Mouse (Mus musculus): ENCODE measurements around the gene Dpf2. TPM values are rescaled to one million over a fixed set of nuclear protein-coding genes. Genes with fewer than 3 reads are reported as not detected.

The Dpf2 gene
- 61.7 and 77.4 TPM in 2 replicates for total RNA-seq (2014; rRNA removed)
- 69.5 and 70.2 TPM in 2 replicates for polyA plus RNA-seq (2015; fragmentation: Nextera tagmentation; extraction: Ambion mirVana)

GRCm38 (mm10) chr19:5913007-5913719 lies at the start of gene Dpf2:
TSS of gene Dpf2 (minus strand) at chr19:5913010.
- Histone ChIP-seq H3K9me3 (ENCODE audit: low read length) (no peaks in the 10 kb centered on the region), H3K27ac (peak within 1 kb of the TSS; percentile 89), H3K4me2 (ENCODE audit: low read depth, low read length) (peak within 1 kb of the TSS; percentile 69), H3K4me1 (ENCODE audit: insufficient read depth, low read length) (peaks cover 19% of the 10 kb centered on the region), H3K36me3 (ENCODE audit: insufficient read depth, low read length) (peaks cover 14% of the 10 kb centered on the region), H3K27me3 (ENCODE audit: insufficient read depth, low read length) (no peaks in the 10 kb centered on the region), H3K4me3 (ENCODE audit: low read length) (peak within 1 kb of the TSS; percentile 97), H3K9ac (replicated peaks; ENCODE audit: low read length) (peak within 1 kb of the TSS; percentile 94)
- no peak; the same call in 1 of the 2 replicates for ATAC-seq
- 20% methylated on average over 13 of the region's 13 CpGs for WGBS
- no peak; the same call in 1 of the 2 replicates for TF ChIP-seq CTCF (IDR thresholded peaks at IDR 0.05; ENCODE audit: low read depth)
- no peak for DNase-seq (ENCODE audit: low spot score)

GRCm38 (mm10) chr19:5957371-5957770 lies 44.6 kb upstream of the Dpf2 start:
- H3K4me2 ChIP-seq (ENCODE audit: low read depth, low read length) = no peak overlapping the region
- TF ChIP-seq CTCF (IDR thresholded peaks at IDR 0.05; ENCODE audit: low read depth) = no peak
- no peak overlapping the region for H3K9ac ChIP-seq (replicated peaks; ENCODE audit: low read length)
- no peaks in the 10 kb centered on the region for H3K4me1 ChIP-seq (ENCODE audit: insufficient read depth, low read length)
- DNase-seq (ENCODE audit: low spot score) (no peak), ATAC-seq (no peak)
- no peaks in the 10 kb centered on the region for H3K27me3 ChIP-seq (ENCODE audit: insufficient read depth, low read length)
- H3K36me3 ChIP-seq (ENCODE audit: insufficient read depth, low read length) = no peaks in the 10 kb centered on the region
- H3K27ac ChIP-seq = no peak overlapping the region
- H3K4me3 ChIP-seq (ENCODE audit: low read length) = no peak overlapping the region
- no peaks in the 10 kb centered on the region for H3K9me3 ChIP-seq (ENCODE audit: low read length)
- 92% methylated on average over 5 of the region's 5 CpGs for WGBS

GRCm38 (mm10) chr19:5956685-5957084 lies 43.9 kb upstream of the Dpf2 start:
- H3K9ac ChIP-seq (replicated peaks; ENCODE audit: low read length) = no peak overlapping the region
- H3K4me1 ChIP-seq (ENCODE audit: insufficient read depth, low read length) = no peaks in the 10 kb centered on the region
- ATAC-seq = peak; percentile 43; the same call in 1 of the 2 replicates
- no peak overlapping the region for H3K27ac ChIP-seq
- peaks cover 3% of the 10 kb centered on the region; the same call in 1 of the 2 replicates for H3K36me3 ChIP-seq (ENCODE audit: insufficient read depth, low read length)
- H3K27me3 ChIP-seq (ENCODE audit: insufficient read depth, low read length) = no peaks in the 10 kb centered on the region
- no peak overlapping the region for H3K4me3 ChIP-seq (ENCODE audit: low read length)
- no peaks in the 10 kb centered on the region for H3K9me3 ChIP-seq (ENCODE audit: low read length)
- no peak overlapping the region for H3K4me2 ChIP-seq (ENCODE audit: low read depth, low read length)
- peak; percentile 79 for DNase-seq (ENCODE audit: low spot score)
- WGBS = 19% methylated on average over 3 of the region's 3 CpGs
- TF ChIP-seq CTCF (IDR thresholded peaks at IDR 0.05; ENCODE audit: low read depth) = peak; percentile 87

- H3K4me1 ChIP-seq (ENCODE audit: insufficient read depth, low read length) = no peaks in the 10 kb centered on the region
- no peak overlapping the region for H3K9ac ChIP-seq (replicated peaks; ENCODE audit: low read length)
- peaks cover 4% of the 10 kb centered on the region; the same call in 1 of the 2 replicates for H3K36me3 ChIP-seq (ENCODE audit: insufficient read depth, low read length)
- no peak for ATAC-seq
- no peak for DNase-seq (ENCODE audit: low spot score)
- no peaks in the 10 kb centered on the region for H3K27me3 ChIP-seq (ENCODE audit: insufficient read depth, low read length)
- no peak overlapping the region for H3K4me3 ChIP-seq (ENCODE audit: low read length)
- no peak for TF ChIP-seq CTCF (IDR thresholded peaks at IDR 0.05; ENCODE audit: low read depth)
- H3K27ac ChIP-seq = no peak overlapping the region
- 90% methylated on average over 28 of the region's 28 CpGs for WGBS
- H3K4me2 ChIP-seq (ENCODE audit: low read depth, low read length) = no peak overlapping the region
- no peaks in the 10 kb centered on the region for H3K9me3 ChIP-seq (ENCODE audit: low read length)
Observed at GRCm38 (mm10) chr19:5955704-5956670, 43.2 kb upstream of the Dpf2 start.

GRCm38 (mm10) chr19:5954936-5955335 lies 42.1 kb upstream of the Dpf2 start:
- no peak overlapping the region for H3K27ac ChIP-seq
- ATAC-seq = no peak
- no peak for TF ChIP-seq CTCF (IDR thresholded peaks at IDR 0.05; ENCODE audit: low read depth)

GRCm38 (mm10) chr19:5954031-5954710 lies 41.4 kb upstream of the Dpf2 start:
- peaks cover 9% of the 10 kb centered on the region; the same call in 1 of the 2 replicates for H3K36me3 ChIP-seq (ENCODE audit: insufficient read depth, low read length)

More at GRCm38 (mm10) chr19:5954936-5955335, 42.1 kb upstream of the Dpf2 start:
- Histone ChIP-seq H3K36me3 (ENCODE audit: insufficient read depth, low read length) (peaks cover 9% of the 10 kb centered on the region; the same call in 1 of the 2 replicates), H3K4me2 (ENCODE audit: low read depth, low read length) (no peak overlapping the region), H3K9ac (replicated peaks; ENCODE audit: low read length) (no peak overlapping the region), H3K27me3 (ENCODE audit: insufficient read depth, low read length) (no peaks in the 10 kb centered on the region), H3K4me1 (ENCODE audit: insufficient read depth, low read length) (no peaks in the 10 kb centered on the region), H3K9me3 (ENCODE audit: low read length) (no peaks in the 10 kb centered on the region), H3K4me3 (ENCODE audit: low read length) (no peak overlapping the region)
- DNase-seq (ENCODE audit: low spot score) = no peak
- 93% methylated on average over 10 of the region's 10 CpGs for WGBS

More at GRCm38 (mm10) chr19:5954031-5954710, 41.4 kb upstream of the Dpf2 start:
- ATAC-seq (no peak), DNase-seq (ENCODE audit: low spot score) (no peak)
- Histone ChIP-seq H3K9ac (replicated peaks; ENCODE audit: low read length) (no peak overlapping the region), H3K27ac (no peak overlapping the region), H3K4me1 (ENCODE audit: insufficient read depth, low read length) (no peaks in the 10 kb centered on the region), H3K4me2 (ENCODE audit: low read depth, low read length) (no peak overlapping the region), H3K4me3 (ENCODE audit: low read length) (no peak overlapping the region), H3K9me3 (ENCODE audit: low read length) (no peaks in the 10 kb centered on the region), H3K27me3 (ENCODE audit: insufficient read depth, low read length) (no peaks in the 10 kb centered on the region)
- 89% methylated on average over 22 of the region's 22 CpGs for WGBS
- no peak for TF ChIP-seq CTCF (IDR thresholded peaks at IDR 0.05; ENCODE audit: low read depth)
